Mouse (Mus musculus) T-helper 1 cell (primary cell): ENCODE data around the gene Vmn1r21.
"Not testable (repeated sequence)": the region's sequence is repeated elsewhere in the genome, so short reads cannot be mapped to it uniquely, and the experiment has no call there.

ENCODE experiments used
- in situ Hi-C: fragments of 300-600 bp; cut with MboI, MseI; formaldehyde crosslinking; loops from one replicate; pipeline ENCODE4 v1.15.1; 2025; ENCODE audit warnings: high pct_unique_total_duplicates

Vmn1r21 gene

DNA sequence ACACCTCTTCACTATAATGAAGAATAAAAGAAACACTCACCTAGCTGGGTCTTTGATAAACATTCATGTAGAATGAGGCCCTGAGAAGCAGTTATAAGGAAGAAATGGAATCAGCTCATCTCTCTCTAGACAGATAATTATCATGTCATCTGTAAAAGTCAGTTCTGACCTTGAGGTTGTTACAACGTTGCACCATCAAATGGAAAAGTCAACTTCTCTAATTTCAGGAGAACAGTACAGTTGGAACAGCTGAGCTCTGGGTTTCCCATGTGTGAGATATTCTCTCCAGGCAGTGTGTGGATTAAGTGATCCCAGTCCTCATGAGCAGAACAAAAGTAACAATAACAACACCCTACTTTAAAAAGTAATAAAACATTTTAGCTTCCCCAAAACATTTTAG lies at the start of gene Vmn1r21:
Gene Vmn1r21, minus strand, starts transcription at position 58 of the 400 bp plus-strand sequence.
- in situ Hi-C loops: no loop called here

DNA sequence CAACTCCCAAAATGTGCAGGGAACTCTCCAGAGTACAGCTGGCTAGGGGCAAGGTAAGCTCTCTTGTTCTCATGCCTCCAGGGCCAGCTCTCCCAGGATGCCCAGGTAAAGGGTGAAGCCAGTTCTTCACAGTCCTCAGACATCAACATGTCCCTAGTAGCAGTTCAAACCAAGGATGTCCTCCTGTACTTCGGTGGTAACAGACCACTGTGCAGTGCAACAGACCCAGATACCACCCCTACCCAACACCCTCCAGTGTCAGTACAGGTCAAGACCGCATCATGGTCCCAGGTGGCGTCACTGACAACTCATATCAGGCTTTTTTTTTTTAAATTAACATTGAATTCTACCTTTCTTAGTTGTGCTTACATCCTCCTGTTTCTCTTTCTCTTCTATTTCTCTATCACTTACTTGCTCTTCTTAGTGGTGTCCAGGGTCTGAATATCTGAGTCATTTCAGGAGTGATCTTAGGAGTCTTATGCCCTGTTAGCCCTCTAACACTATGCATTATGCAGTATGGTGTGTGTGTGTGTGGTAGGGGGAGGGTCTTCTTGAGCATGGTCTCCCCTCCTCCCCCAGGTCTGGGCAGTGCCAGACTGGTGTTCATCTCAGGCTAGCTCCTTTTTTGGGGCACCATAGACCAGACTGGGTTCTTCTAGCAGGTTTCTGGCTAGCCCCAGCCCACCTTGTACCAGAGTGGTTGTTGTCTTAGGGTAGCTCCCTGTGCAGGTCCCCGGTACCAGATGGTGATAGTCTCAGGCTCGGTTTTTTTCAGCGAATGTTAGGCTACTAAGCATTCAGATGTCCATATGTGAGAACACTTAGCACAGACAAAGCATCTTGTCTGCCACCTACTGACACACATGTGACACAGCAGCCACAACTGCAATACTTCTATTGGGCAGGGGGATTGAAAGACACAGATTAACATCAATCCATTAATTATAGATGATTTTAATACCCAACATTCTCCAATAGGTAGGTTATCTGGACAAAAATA lies 9.2 kb upstream of the Vmn1r21 start:
- in situ Hi-C loops: no loop called here

DNA sequence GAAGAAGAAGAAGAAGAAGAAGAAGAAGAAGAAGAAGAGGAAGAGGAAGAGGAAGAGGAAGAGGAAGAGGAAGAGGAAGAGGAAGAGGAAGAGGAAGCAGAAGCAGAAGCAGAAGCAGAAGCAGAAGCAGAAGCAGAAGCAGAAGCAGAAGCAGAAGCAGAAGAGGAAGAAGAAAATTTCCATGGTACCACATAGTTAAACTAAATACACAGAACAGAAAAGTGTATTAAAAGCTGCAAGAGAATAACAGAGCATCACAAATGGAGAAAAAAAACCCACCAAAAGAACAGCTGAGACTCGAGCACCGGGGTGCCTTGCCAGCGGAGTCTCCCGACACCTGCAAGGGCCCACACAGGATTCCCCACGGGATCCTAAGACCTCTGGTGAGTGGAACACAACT lies 1.0 kb upstream of the Vmn1r21 start:
- in situ Hi-C loops: not testable (repeated sequence)

DNA sequence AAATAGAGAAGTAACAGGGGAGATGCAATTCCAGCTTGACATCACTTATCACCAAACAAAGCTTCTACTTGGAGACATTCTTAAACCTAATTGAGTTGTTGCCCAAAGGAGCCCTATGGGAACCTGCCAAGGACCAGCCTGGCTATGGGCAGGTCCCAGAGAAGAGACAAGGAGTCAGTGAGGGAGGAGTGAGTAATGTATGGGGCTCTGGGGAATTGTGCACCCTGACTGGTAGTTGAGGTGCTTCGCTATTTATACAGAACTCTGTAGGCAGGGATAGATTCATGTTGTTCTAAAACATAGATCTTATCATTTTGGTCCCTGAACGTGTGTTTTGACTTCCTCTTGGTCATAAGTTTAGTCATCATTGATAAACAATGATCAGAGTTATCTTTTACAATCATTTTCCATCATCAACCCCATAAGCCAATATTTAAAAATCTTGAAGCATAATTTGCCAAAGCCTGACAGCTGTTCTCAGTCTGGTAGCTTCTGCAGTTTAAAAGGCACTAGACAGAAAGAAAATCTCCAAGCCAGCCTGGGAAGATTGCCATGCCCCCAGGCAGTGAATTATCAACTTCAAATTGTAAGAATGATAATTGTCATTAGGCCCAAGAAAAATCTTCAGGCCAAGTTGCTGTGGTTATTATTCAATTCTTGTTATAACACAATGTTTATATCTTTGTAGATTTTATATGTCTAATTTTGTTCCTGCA lies 10.3 kb downstream of the Vmn1r21 start:
- in situ Hi-C loops: loop anchor here (25.0 kb wide), 1 partner anchor 1028 kb away; no protein-coding TSS in a partner anchor

DNA sequence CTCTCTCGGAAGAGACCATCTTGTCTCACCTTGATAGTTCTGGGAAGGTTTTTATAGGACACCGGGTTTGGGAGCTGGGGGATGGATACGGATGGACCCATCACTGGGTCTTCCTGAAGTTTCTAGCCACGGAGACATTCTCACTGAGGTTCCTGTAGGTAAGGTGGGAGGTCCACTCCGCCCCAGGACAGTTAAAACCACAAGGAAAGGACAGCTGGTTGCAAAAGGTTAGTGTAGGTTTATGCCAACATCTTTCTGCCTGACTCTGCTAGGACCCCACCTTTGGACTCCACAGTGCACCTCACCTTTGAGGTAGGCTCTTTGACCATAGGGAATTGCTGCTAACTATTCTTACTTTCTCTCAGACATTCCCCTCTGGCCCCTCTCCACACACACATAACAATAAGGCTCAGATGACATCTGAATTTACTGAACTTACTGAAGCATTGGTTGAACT lies 24.9 kb downstream of the Vmn1r21 start:
- in situ Hi-C loops: loop anchor here (25.0 kb wide), 1 partner anchor 1013 kb away; no protein-coding TSS in a partner anchor

DNA sequence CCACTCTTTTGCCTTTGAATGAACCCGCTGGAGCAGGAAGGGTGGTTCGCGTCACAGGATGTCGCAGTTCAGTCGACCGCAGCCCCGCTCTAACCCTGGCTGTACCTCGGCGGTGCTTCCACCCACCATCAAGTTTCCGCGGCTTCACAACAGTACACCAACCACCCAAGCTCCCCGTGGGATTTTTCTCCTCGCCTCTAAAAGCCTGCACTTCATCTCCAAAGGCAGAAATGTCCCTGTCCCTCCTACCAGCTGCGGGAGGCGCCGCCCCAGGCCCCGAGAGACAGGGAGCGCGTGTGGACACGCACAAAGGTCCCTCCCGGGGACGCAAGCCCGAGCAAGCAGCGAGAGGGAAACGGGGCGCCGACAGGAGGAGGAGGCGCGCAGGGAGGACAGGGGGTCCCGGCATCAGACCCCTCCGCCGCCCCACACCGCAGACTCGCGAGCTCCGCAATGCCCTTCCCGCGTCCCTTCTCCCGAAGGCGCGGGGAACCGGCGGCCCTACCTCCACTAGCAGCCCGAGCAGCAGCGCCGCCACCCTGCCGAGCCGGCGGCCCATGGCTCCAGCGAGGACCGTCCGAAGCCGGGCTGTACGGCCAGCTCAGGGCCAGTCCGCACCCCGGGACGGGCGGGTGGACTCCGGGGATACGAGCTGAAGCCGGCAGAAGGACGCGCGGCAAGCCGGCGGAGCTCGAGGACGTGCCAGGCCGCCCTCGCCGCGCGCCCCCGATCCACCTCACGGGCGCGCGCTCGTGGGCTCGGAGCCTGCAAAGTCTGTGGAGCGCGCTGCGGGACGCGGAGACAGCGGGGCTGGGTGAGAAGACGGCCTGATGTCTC lies 25.5 kb downstream of the Vmn1r21 start, which contains the start of gene Vopp1:
Gene Vopp1, minus strand, starts transcription at position 738 of the 837 bp plus-strand sequence.
- in situ Hi-C loops: loop anchor here (25.0 kb wide), 2 partner anchors 1012 to 1363 kb away; no protein-coding TSS in a partner anchor

DNA sequence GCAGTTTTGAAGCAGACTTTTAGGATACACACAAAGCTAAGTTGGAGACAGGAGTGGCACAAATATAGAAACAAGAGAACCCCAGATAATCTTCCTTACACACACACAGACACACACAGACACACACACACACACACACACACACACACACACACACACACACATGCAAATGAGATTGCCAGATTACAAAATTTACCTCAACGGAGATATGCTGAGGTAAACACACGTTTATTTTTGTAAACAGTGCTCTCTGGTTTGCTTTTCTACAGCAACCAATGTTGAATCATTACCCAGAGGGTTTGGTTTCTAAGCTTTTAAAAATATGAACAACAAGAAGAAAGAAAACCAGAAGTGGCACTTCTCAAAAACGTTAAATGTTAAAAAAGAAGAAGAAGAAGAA lies 26.7 kb downstream of the Vmn1r21 start:
- in situ Hi-C loops: loop anchor here (25.0 kb wide), 1 partner anchor 1364 kb away; no protein-coding TSS in a partner anchor

DNA sequence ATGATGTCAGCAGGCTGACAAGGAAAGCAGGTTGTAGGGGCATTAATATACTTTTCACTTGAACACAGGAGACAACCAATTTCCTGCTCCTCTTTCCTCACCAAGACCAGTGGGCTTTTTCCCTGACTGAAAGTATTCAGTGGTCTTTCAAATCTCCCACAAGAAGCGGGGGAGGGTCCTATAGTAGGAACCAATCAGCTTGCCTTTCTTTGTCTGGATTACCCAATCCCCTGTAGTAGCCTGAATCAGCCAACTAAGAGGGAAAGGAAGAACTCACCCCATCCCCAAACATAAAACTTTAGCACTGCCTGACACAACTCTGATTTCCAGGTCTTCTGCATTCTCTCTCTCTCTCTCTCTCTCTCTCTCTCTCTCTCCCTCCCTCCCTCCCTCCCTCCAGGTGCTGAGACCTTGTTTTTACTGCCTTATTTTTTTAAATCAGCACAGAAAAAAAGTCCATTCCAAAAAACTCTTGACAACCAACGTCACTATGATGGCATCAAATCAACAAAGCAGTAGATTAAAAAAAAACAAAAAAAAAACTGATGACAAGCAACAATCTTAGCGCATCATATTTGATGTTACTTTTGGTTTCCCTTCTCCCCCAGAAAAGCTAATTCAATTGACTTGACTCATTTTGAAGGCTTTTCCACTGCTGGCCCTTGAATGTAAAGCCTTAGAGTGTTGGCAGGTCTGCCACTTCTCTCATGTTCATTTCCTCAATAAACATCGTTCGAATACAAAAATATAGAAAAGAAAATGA lies 27.3 kb downstream of the Vmn1r21 start:
- in situ Hi-C loops: loop anchor here (25.0 kb wide), 1 partner anchor 1364 kb away; no protein-coding TSS in a partner anchor

DNA sequence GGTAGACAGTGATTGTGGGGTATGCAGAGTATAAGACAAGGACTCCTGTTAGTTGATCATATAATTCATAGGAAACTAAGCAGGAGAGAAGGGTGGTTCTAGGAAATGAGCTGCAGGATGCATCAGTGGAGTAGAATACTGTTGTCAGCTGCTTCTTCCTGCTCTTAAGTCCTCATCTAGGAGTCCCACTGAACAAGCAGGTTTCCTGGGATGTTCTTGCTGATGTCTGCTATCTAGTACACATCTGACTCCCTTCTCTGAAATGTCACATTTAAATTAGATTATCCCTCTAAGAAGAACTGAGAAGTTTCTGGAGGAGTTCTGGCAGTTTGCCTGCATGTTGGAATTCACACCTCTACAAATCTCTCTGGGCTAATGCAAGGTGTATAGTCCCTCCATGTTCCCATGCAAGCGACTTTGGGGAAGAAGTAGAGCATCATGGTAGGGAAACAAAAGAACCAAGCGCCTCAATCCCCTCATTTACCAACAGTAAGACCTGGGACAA lies 35.7 kb downstream of the Vmn1r21 start:
- in situ Hi-C loops: loop anchor here (25.0 kb wide), 1 partner anchor 1373 kb away; no protein-coding TSS in a partner anchor

DNA sequence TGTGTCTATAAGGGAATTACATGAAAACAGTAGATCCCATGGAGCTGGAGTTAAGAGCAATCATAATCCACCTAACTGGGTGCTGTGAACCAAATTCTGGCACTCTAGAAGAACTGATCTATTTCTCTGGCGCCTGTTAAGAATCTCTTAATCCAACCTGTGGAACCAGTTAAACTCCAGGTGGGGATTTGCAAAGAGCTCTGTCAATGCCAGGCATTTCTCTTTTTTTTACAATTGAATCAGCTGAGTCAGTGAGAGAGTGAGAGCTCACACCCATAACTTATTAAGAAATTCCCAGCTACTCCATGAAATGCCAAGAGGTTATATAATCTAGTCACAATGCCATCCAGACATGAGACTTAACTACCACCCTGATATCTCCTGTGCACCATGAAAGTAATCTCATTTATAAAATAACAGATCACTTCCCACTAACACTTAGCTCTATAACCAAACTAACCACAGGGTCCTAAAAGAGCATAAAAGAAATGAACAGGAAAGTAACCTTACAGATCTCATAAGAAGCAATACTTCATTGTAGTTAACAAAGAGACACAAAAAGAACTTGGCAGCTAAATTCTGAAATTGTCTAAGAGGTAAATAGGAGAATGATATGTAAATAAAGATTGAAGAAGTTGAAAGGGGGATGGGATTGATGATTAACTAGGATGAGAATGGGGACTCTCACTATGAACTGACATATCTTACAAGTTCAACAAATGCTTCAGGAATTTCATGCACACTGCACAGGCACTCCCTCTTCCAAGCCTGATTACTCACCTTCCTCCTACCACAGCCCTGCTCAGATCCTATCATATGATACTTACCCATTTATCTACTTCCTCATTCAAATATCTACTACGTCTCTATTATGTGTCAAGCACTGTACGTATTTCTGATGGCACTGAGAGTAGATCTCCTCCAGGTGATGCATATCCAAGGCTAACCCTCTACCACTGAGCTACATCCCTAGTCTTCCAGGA lies 38.1 kb downstream of the Vmn1r21 start:
- in situ Hi-C loops: loop anchor here (25.0 kb wide), 1 partner anchor 1375 kb away; no protein-coding TSS in a partner anchor

DNA sequence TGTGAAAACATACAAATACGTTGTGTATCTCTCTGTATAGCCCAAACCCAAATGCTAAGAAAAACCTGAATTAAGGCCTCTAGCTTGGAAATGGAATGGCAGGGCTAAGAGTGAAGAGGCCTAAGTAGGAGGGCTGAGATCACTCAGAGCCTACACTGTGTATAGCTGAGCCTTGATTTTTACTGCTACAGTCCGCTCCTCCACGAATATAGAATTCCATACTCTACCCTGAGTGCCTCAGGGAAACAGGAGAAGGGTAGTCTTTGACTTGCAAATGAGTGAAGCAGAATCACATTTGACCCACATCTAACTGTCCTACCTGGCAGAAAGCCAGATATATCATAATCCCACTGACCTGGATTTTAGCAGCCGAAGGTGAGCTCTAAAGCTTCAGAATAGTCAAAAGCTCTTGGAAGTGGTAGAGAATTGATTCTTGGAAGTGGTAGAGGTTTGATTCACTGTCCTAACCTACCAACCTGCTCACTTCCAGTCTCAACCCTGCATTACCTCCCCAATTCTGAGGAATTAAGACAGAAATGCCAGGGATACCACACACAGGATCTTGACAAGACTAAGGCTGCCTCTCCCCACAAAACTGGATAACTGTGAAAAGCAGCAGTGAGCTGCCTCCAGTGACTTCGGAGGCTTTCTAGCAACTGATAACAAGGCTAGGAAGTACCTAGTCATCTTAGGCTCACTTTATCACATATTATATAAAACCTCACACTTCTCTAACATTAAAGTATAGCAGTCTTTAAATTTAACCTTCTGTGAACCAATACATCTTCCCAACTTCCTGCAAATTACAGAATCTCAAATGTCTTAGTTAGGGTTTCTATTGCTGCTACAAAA lies 44.7 kb downstream of the Vmn1r21 start:
- in situ Hi-C loops: loop anchor here (25.0 kb wide), 1 partner anchor 1382 kb away; no protein-coding TSS in a partner anchor

DNA sequence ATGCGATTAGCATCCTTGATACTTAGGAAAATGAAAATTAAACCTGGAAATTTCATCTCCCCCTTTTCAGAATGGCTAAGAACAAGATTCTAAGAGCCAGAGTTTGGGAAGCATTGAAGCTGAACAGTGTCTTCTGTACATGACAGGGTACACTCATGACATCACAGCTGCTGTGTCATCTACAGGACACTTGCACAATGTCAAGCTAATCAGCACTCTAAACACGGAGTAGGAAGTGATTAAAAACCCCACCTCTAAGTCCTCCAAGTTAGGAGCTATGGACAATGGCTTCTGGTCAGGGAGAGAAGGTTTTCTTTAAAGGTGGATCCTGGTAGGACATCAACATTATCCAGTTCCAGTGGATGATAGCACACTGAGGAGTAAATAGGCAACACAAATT lies 47.0 kb downstream of the Vmn1r21 start:
- in situ Hi-C loops: loop anchor here (25.0 kb wide), 1 partner anchor 1384 kb away; no protein-coding TSS in a partner anchor

DNA sequence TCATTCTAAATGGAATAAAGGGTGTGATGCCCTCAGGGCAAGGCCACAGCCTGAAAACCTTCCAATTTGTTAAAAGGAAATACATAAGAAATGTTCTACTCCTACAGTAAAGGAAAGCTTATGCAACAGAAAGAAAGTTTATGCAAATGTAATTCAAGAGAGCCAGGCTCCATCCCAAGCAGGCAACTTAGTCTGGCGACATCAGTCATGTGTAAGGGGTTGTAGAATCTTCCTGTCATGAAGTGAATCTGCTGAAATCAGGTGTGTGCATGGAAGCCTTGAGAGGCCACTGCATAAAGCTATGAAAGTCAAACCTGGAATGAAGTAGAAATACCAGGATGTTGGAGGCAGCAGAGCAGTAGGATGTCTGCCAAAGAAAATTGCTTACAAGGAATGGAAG lies 51.2 kb downstream of the Vmn1r21 start:
- in situ Hi-C loops: no loop called here

DNA sequence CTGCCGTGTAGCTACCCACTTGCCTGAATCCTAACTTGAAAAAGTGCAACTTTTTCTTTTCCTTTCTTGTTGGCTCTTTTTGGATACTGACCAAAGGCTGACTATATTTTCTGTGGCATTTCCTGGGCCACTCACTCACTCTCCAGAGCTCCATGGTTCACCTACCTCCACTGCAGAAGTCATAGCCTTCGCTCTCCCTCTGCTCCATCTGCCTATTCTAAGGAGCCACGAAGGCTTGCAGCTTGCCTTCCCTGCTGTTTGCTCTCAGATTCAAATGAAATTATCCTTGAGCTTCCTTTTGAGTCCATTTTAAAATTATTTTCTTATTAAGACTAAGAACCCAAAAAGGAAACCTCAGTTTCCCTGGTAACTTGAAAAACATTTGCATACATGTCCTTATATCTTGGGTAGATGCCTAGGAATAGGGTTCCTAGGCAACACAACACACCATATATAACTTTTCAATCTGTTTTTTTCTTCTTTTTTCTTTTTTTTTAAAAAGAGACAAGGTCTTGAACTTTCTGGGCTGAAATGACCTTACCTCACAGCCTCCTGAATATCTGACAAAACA lies 53.2 kb downstream of the Vmn1r21 start:
- in situ Hi-C loops: no loop called here

DNA sequence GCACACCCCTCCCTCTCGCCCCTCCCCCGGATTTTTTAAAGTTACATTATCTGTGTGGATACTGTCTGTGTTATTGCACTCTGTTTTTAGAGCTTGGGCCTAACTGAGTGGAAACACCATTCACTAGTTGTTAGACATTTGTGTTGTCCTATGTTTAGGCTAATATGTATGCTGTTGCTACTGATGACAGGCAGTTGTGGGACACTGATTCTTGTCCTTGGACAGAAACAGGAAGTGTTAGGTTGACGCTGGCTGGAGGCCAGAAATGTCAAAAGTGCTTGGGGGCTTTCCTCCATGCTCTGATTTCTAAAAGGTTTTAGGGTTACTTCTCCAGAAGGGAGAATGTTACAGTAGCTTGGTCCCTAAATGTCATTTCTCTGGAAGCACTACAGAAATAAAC lies 54.3 kb downstream of the Vmn1r21 start:
- in situ Hi-C loops: no loop called here
